Mouse (Mus musculus) forebrain, embryonic 11.5 days (tissue): ENCODE results near the gene Atxn7. TPM values are rescaled to one million over a fixed set of nuclear protein-coding genes. Genes with fewer than 3 reads are reported as not detected.
A peak's percentile ranks its signal among the peaks of the same experiment; 100 is the strongest.

Source experiments
- ATAC-seq: fragments of 200-750 bp; cut with Nextera tagmentation; replicated peaks from 2 replicates; pipeline ENCODE4 v1.8.0; 2017; ENCODE audit warnings: moderate TSS enrichment; ENCODE audit not compliant: low FRiP score
- DNase-seq: peaks from one replicate; pipeline ENCODE4 v3.0.0-alpha.2; 2017; ENCODE audit warnings: low spot score
- H3K27ac ChIP-seq: fragments of 300-500 bp; sonication (generic); 2 replicates; pipeline ENCODE4 v1.5.1; 2014; ENCODE audit warnings: low read depth, low read length
- H3K27me3 ChIP-seq: fragments of 300-500 bp; sonication (generic); 2 replicates; pipeline ENCODE4 v1.6.1; 2014; ENCODE audit warnings: mild to moderate bottlenecking, low read length, mixed read lengths; ENCODE audit not compliant: control insufficient read depth, insufficient read depth
- H3K36me3 ChIP-seq: fragments of 300-500 bp; sonication (generic); 2 replicates; pipeline ENCODE4 v1.6.1; 2014; ENCODE audit warnings: mild to moderate bottlenecking, low read length, moderate library complexity, mixed read lengths; ENCODE audit not compliant: control insufficient read depth, insufficient read depth
- H3K4me1 ChIP-seq: fragments of 300-500 bp; sonication (generic); replicated peaks from 2 replicates; pipeline ENCODE4 v1.6.1; 2014; ENCODE audit warnings: low read length, mixed read lengths; ENCODE audit not compliant: control insufficient read depth, insufficient read depth
- H3K4me2 ChIP-seq: fragments of 300-500 bp; sonication (generic); 2 replicates; pipeline ENCODE4 v1.6.1; 2014; ENCODE audit warnings: low read depth, mild to moderate bottlenecking, low read length, moderate library complexity, mixed read lengths; ENCODE audit not compliant: severe bottlenecking
- H3K4me3 ChIP-seq: fragments of 300-500 bp; sonication (generic); 2 replicates; pipeline ENCODE4 v1.5.1; 2014; ENCODE audit warnings: low read depth, low read length
- H3K9ac ChIP-seq: fragments of 300-500 bp; sonication (generic); 2 replicates; pipeline ENCODE4 v1.6.1; 2014; ENCODE audit warnings: low read length
- H3K9me3 ChIP-seq: fragments of 300-500 bp; sonication (generic); 2 replicates; pipeline ENCODE4 v1.6.1; 2016; ENCODE audit warnings: low read length, mixed read lengths; ENCODE audit not compliant: control insufficient read depth
- WGBS: fragments of 180-500 bp; shearing (Covaris S2); extraction: QIAGEN DNeasy Blood & Tissue Kit; methylation state at CpG from one replicate; pipeline ENCODE4 v1.1.7; 2014; 5-methylcytosine and 5-hydroxymethylcytosine counted together
- polyA plus RNA-seq: library from polyadenylated mRNA; unstranded; fragments of >200 nt; fragmentation: Nextera tagmentation; extraction: Ambion mirVana; gene quantifications from 2 replicates; pipeline ENCODE4 v1.2.1, GENCODE M21; 2014

The Atxn7 gene
- 9.3 and 10.4 TPM in 2 replicates for polyA plus RNA-seq

DNA sequence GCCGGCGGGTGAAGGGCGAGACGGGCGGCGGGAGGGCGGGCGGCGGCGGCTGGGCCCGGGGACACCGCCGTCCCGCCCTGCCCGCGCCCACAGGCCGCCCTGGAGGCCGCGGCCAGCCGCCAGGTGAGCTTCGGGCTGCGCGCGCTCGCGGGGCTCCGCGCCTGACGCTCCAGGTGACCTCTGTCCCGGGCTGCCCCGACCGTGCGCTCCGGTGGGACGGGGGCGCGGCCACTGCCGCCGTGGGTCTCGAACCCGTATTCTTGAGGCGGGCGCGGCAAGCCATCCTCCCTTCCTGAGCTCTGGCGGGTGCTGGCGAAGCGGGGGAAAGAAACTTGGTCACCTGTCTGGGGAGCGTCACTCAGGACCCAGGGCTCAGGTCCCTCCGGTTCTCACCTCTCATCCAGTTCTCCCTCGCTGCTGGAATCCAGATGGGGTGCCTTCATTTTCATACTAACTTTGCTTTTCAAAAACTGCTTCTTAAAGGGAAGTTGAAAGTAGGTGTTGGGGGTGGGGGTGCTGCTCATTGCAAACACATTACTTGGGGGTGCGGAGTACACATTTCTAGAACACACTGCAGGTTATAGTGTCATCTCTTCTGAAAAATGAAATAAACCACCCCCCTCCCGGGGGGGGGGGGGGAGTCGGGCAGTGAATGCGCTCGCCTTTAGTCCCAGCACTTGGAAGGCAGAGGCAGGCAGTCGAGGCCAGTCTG is at the start of gene Atxn7, which contains the start of gene Thoc7:
Gene Atxn7 (plus strand): TSS at position 40 of the 712 bp plus-strand sequence.
Gene Thoc7 (minus strand): TSS at position 452 of the 712 bp plus-strand sequence.
- DNase-seq = peak; percentile 77
- H3K36me3 ChIP-seq = no peaks in the 10 kb centered on the region
- no peaks in the 10 kb centered on the region; the same call in 1 of the 2 replicates for H3K4me1 ChIP-seq
- peak within 1 kb of the TSS; percentile 86 for H3K4me3 ChIP-seq
- H3K9me3 ChIP-seq = no peaks in the 10 kb centered on the region
- ATAC-seq = peak; percentile 58
- peak within 1 kb of the TSS; percentile 63 for H3K27ac ChIP-seq
- WGBS = 5% methylated on average over 34 of the region's 56 CpGs
- no peaks in the 10 kb centered on the region for H3K27me3 ChIP-seq
- H3K4me2 ChIP-seq = peak within 1 kb of the TSS; percentile 71
- peak within 1 kb of the TSS; percentile 98 for H3K9ac ChIP-seq

GRCm38 (mm10) chr14:13914387-13915082 is 46.7 kb upstream of the Atxn7 start, which contains the start of gene Gm281:
Gm281 (minus strand) TSS chr14:13914478.
- Histone ChIP-seq H3K36me3 (no peaks in the 10 kb centered on the region), H3K4me1 (no peaks in the 10 kb centered on the region), H3K4me3 (no peak within 1 kb of the TSS), H3K9me3 (no peaks in the 10 kb centered on the region), H3K27ac (no peak within 1 kb of the TSS), H3K4me2 (no peak within 1 kb of the TSS), H3K27me3 (no peaks in the 10 kb centered on the region), H3K9ac (no peak within 1 kb of the TSS)
- 17% methylated on average over 1 of the region's 1 CpGs for WGBS
- DNase-seq (no peak), ATAC-seq (no peak)

GRCm38 (mm10) chr14:13915207-13915606 is 46.0 kb upstream of the Atxn7 start:
- no peak overlapping the region for H3K4me3 ChIP-seq
- H3K36me3 ChIP-seq = no peaks in the 10 kb centered on the region
- DNase-seq (no peak), ATAC-seq (no peak)
- 75% methylated on average over 4 of the region's 4 CpGs for WGBS
- H3K27ac ChIP-seq = no peak overlapping the region
- H3K9me3 ChIP-seq = no peaks in the 10 kb centered on the region
- no peak overlapping the region for H3K9ac ChIP-seq
- no peak overlapping the region for H3K4me2 ChIP-seq
- no peaks in the 10 kb centered on the region for H3K27me3 ChIP-seq
- no peaks in the 10 kb centered on the region for H3K4me1 ChIP-seq

DNA sequence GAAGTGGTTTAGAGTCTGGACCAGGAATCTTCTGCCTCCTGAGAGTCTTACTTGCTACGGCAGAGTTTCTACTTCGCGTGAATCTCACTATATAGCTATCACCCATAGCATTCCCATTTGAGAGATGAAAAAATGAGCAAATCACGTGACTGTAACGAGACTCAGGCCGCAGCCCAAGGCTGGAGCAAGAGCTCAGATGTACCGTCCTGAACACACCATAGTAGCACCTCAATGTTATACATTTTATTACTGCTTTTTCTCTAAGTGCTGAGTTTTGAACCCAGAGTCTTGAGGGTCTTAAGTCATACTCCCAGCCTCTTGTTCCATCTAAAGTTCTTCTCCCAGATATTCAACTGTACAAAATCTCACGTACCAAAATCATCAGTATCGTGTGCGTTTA is 44.0 kb upstream of the Atxn7 start:
- H3K4me1 ChIP-seq = no peaks in the 10 kb centered on the region
- no peaks in the 10 kb centered on the region for H3K9me3 ChIP-seq
- ATAC-seq (no peak), DNase-seq (no peak)
- H3K27me3 ChIP-seq = no peaks in the 10 kb centered on the region
- no peak overlapping the region for H3K4me3 ChIP-seq
- H3K36me3 ChIP-seq = no peaks in the 10 kb centered on the region
- H3K4me2 ChIP-seq = no peak overlapping the region
- no peak overlapping the region for H3K9ac ChIP-seq
- WGBS = 87% methylated on average over 10 of the region's 10 CpGs
- no peak overlapping the region for H3K27ac ChIP-seq

GRCm38 (mm10) chr14:13917630-13918029 is 43.6 kb upstream of the Atxn7 start:
- H3K4me3 ChIP-seq = no peak overlapping the region
- H3K27me3 ChIP-seq = no peaks in the 10 kb centered on the region
- no peak overlapping the region for H3K4me2 ChIP-seq
- no peaks in the 10 kb centered on the region for H3K4me1 ChIP-seq
- peak; percentile 65 for DNase-seq
- WGBS = 37% methylated on average over 3 of the region's 3 CpGs
- no peak overlapping the region for H3K27ac ChIP-seq
- no peaks in the 10 kb centered on the region for H3K9me3 ChIP-seq
- H3K9ac ChIP-seq = no peak overlapping the region
- ATAC-seq = peak; percentile 65; the same call in 1 of the 2 replicates
- H3K36me3 ChIP-seq = no peaks in the 10 kb centered on the region

- H3K4me3 ChIP-seq = peak overlapping the region; percentile 12
- ATAC-seq (peak; percentile 76), DNase-seq (peak; percentile 59)
These were observed 27.8 kb upstream of the Atxn7 start for GRCm38 (mm10) chr14:13933290-13934051.

DNA sequence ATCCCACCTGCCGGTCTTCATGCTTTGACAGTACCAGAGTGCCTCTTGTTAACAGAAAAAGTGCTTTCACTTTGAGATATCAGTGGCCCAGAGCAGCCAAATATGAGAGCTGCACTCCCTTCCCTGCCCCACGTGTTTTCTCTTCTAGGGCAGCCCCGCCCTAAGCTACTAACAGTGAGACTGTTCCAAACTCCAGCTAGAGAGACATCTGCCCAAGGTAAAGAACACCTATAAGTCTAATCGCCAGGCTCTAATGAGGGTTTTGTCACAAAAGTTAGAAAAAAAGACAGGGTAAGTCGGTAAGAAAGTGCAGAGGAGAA is 27.2 kb upstream of the Atxn7 start:
- Histone ChIP-seq H3K9me3 (no peaks in the 10 kb centered on the region; the same call in 1 of the 2 replicates), H3K4me2 (peak overlapping the region; percentile 42; the same call in 1 of the 2 replicates), H3K27me3 (no peaks in the 10 kb centered on the region), H3K36me3 (no peaks in the 10 kb centered on the region), H3K4me3 (no peak overlapping the region), H3K4me1 (no peaks in the 10 kb centered on the region), H3K27ac (no peak overlapping the region), H3K9ac (no peak overlapping the region; the same call in 1 of the 2 replicates)
- WGBS = 48% methylated on average over 5 of the region's 5 CpGs
- DNase-seq (no peak), ATAC-seq (no peak)

More at GRCm38 (mm10) chr14:13933290-13934051, 27.8 kb upstream of the Atxn7 start:
- no peak overlapping the region for H3K27ac ChIP-seq
- WGBS = 36% methylated on average over 30 of the region's 31 CpGs
- H3K4me1 ChIP-seq = no peaks in the 10 kb centered on the region
- no peaks in the 10 kb centered on the region for H3K27me3 ChIP-seq
- peak overlapping the region; percentile 47 for H3K9ac ChIP-seq
- no peaks in the 10 kb centered on the region; the same call in 1 of the 2 replicates for H3K9me3 ChIP-seq
- H3K4me2 ChIP-seq = peak overlapping the region; percentile 42; the same call in 1 of the 2 replicates
- no peaks in the 10 kb centered on the region for H3K36me3 ChIP-seq

DNA sequence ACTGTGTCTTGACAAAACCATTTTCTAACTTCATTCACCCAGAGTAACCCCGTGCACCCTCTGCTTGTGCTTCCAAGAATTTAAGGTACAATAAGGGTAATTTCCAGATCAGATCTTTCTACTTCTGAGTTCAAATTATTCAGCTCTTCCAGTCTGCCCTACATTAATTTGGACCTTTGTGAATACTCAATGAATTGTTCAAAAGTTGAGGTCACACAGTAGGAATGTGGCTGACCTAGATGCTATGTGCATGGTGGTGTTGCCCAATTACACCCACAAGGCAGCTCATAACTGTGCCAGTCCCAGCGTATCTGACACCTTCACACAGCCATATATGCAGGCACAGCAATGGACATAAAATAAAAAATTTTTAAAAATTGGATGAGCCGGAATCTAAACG is 16.6 kb upstream of the Atxn7 start:
- ATAC-seq (no peak), DNase-seq (no peak)
- Histone ChIP-seq H3K36me3 (peaks cover 2% of the 10 kb centered on the region; the same call in 1 of the 2 replicates), H3K4me2 (no peak overlapping the region), H3K27me3 (no peaks in the 10 kb centered on the region), H3K9ac (no peak overlapping the region), H3K9me3 (no peaks in the 10 kb centered on the region), H3K27ac (no peak overlapping the region), H3K4me1 (no peaks in the 10 kb centered on the region), H3K4me3 (no peak overlapping the region)
- WGBS = 91% methylated on average over 4 of the region's 4 CpGs
